ENCODE assay signal across 8 mouse cellular contexts in genomic region chr4:122808108-122808507, GRCm38 (mm10). TPM values are rescaled to one million over a fixed set of nuclear protein-coding genes. Genes with fewer than 3 reads are reported as not detected.
DNase-seq lines count a peak whose midpoint lies in the region; ATAC-seq and TF ChIP-seq lines count a peak whose summit lies in the region.

No protein-coding gene starts in this region.

- H3K9ac ChIP-seq in ES-E14 (ENCODE audit: insufficient read depth, low read depth, low read length, poor library complexity, severe bottlenecking): no peak overlapping the region
- H3K9ac ChIP-seq in forebrain, embryonic 14.5 days (ENCODE audit: low read length): no peak overlapping the region

- no peak overlapping the region for H3K4me2 ChIP-seq in forebrain, embryonic 14.5 days (ENCODE audit: low read length)

- DNase-seq in ES-E14 (ENCODE audit: low read depth, low spot score): peak; percentile 56
- DNase-seq in c-Kit-positive CD71-positive TER-119-negative erythroid progenitor cells, embryonic 14.5 days (ENCODE audit: low read depth): peak; percentile 61
- DNase-seq in forebrain, embryonic 14.5 days (ENCODE audit: low spot score): peak; percentile 85
- DNase-seq in hindbrain, embryonic 10.5 days (ENCODE audit: low spot score): peak; percentile 78
- peak; percentile 72 to 85 for DNase-seq in layer of hippocampus, adult 2 months (ENCODE audit: low spot score in 2 of 2)
- peak; percentile 76 for DNase-seq in lung, postnatal 36 days
- peak; percentile 84 for DNase-seq in retina, embryonic 14.5 days (ENCODE audit: low spot score)
- DNase-seq in thymus, postnatal 25 days: peak; percentile 86

- in situ Hi-C loops in ES-E14 (cut with MboI; ENCODE audit: low sequenced_read_pairs in 2 of 2, unreplicated experiment in 2 of 2): no loop called here

- ATAC-seq in forebrain, embryonic 14.5 days: peak; percentile 69

- H3K9me3 ChIP-seq in ES-E14 (ENCODE audit: control insufficient read depth, insufficient read depth, low read depth, low read length): no peaks in the 10 kb centered on the region
- no peaks in the 10 kb centered on the region for H3K9me3 ChIP-seq in forebrain, embryonic 14.5 days (replicated peaks; ENCODE audit: control insufficient read depth, low read length)
- no peaks in the 10 kb centered on the region for H3K9me3 ChIP-seq in hindbrain, embryonic 10.5 days

- no peak overlapping the region for H3K27ac ChIP-seq in ES-E14 (ENCODE audit: insufficient read depth, low read depth, low read length, poor library complexity, severe bottlenecking)
- no peak overlapping the region for H3K27ac ChIP-seq in forebrain, embryonic 14.5 days (ENCODE audit: low read depth, low read length)
- peak overlapping the region; percentile 50; the same call in 1 of the 2 replicates for H3K27ac ChIP-seq in hindbrain, embryonic 10.5 days
- no peak overlapping the region for H3K27ac ChIP-seq in layer of hippocampus, adult 2 months

- no peaks in the 10 kb centered on the region for H3K36me3 ChIP-seq in ES-E14 (ENCODE audit: control insufficient read depth, insufficient read depth, low read length, poor library complexity, severe bottlenecking)
- H3K36me3 ChIP-seq in forebrain, embryonic 14.5 days (ENCODE audit: control insufficient read depth, insufficient read depth, low read length): no peaks in the 10 kb centered on the region
- H3K36me3 ChIP-seq in hindbrain, embryonic 10.5 days: no peaks in the 10 kb centered on the region

- no peaks in the 10 kb centered on the region for H3K27me3 ChIP-seq in forebrain, embryonic 14.5 days (replicated peaks; ENCODE audit: control insufficient read depth, insufficient read depth, low read length)
- H3K27me3 ChIP-seq in hindbrain, embryonic 10.5 days (ENCODE audit: insufficient read depth, poor library complexity, severe bottlenecking): no peaks in the 10 kb centered on the region

- no peak overlapping the region for H3K4me3 ChIP-seq in ES-E14 (ENCODE audit: insufficient read depth in 1 of 2, low read depth in 1 of 2, low read length in 2 of 2, poor library complexity in 1 of 2, severe bottlenecking in 1 of 2)
- no peak overlapping the region for H3K4me3 ChIP-seq in forebrain, embryonic 14.5 days (ENCODE audit: low read depth, low read length)
- H3K4me3 ChIP-seq in hindbrain, embryonic 10.5 days: no peak overlapping the region
- H3K4me3 ChIP-seq in layer of hippocampus, adult 2 months: no peak overlapping the region

- H3K4me1 ChIP-seq in ES-E14 (ENCODE audit: control insufficient read depth in 2 of 2, insufficient read depth in 2 of 2, low read length in 2 of 2, poor library complexity in 1 of 2): no peaks in the 10 kb centered on the region
- H3K4me1 ChIP-seq in forebrain, embryonic 14.5 days (ENCODE audit: control insufficient read depth, insufficient read depth, low read length): no peaks in the 10 kb centered on the region
- no peaks in the 10 kb centered on the region for H3K4me1 ChIP-seq in hindbrain, embryonic 10.5 days (replicated peaks)

- peak; percentile 88 for TF ChIP-seq CTCF in layer of hippocampus, adult 2 months (conservative IDR thresholded peaks at IDR 0.05)

- 22% methylated on average over 4 of the region's 4 CpGs for WGBS in forebrain, embryonic 14.5 days
- WGBS in hindbrain, embryonic 10.5 days: 28% methylated on average over 4 of the region's 4 CpGs

TF ChIP-seq in ES-E14, 5 proteins besides CTCF, POLR2A, EP300 and RAD21:
- peak; percentile 47; the same call in 1 of the 2 replicates for TF ChIP-seq ZC3H11A (IDR thresholded peaks at IDR 0.05; ENCODE audit: borderline replicate concordance, low read depth, low read length)
- TF ChIP-seq ZNF384 (IDR thresholded peaks at IDR 0.05; ENCODE audit: low read depth, low read length): no peak

RNA-seq across cellular contexts. Expression of gene Ppt1, which starts 27.9 kb away (rescaled TPM):
- total RNA-seq in ES-E14 (2012; rRNA removed): 34.9 and 43.3 TPM in 2 replicates
- 54.9 and 63.7 TPM in 2 replicates for polyA plus RNA-seq in forebrain, embryonic 14.5 days (2014; fragmentation: Nextera tagmentation; extraction: Ambion mirVana)
- 62.4 and 63.4 TPM in 2 replicates for polyA plus RNA-seq in hindbrain, embryonic 10.5 days (2016; fragmentation: Nextera tagmentation; extraction: Ambion mirVana)
- total RNA-seq in layer of hippocampus, adult 2 months (2021): 10 to 100 TPM; 84.6 to 88.1 TPM
